ENCODE assay signal across 8 mouse cellular contexts in genomic region chr3:79161093-79161723, GRCm38 (mm10).
DNase-seq lines count a peak whose midpoint lies in the region; ATAC-seq and TF ChIP-seq lines count a peak whose summit lies in the region.

No protein-coding gene starts in this region.

- H3K4me1 ChIP-seq in kidney, embryonic 16.5 days (ENCODE audit: insufficient read depth, low read length), result peaks cover 5% of the 10 kb centered on the region; the same call in 1 of the 2 replicates
- H3K4me1 ChIP-seq in heart, postnatal 0 days (ENCODE audit: control insufficient read depth, insufficient read depth), result peaks cover 31% of the 10 kb centered on the region

- DNase-seq in kidney, adult 18-20 months, result no peak
- DNase-seq in c-Kit-positive CD71-negative TER-119-negative erythroid progenitor cells, embryonic 14.5 days (ENCODE audit: low read depth), result peak; percentile 31
- peak; percentile 92 for DNase-seq in heart, postnatal 0 days (ENCODE audit: low spot score)
- DNase-seq in lung, postnatal 10 days, result peak; percentile 30
- no peak for DNase-seq in spleen, postnatal 36 days (ENCODE audit: low spot score in 2 of 2)
- DNase-seq in left cerebral cortex, postnatal 4 days, result no peak
- DNase-seq in adrenal gland, postnatal 25 days, result no peak

- no peaks in the 10 kb centered on the region for H3K36me3 ChIP-seq in kidney, embryonic 16.5 days (ENCODE audit: insufficient read depth, low read length)
- no peaks in the 10 kb centered on the region for H3K36me3 ChIP-seq in heart, postnatal 0 days (replicated peaks; ENCODE audit: control insufficient read depth, insufficient read depth, low read length)

- peak overlapping the region; percentile 18; the same call in 1 of the 2 replicates for H3K4me2 ChIP-seq in kidney, embryonic 16.5 days (replicated peaks; ENCODE audit: low read depth, low read length)
- peak overlapping the region; percentile 58 for H3K4me2 ChIP-seq in heart, postnatal 0 days (ENCODE audit: low read depth, low read length)

- H3K27me3 ChIP-seq in kidney, embryonic 16.5 days (ENCODE audit: insufficient read depth, low read length), result no peaks in the 10 kb centered on the region
- H3K27me3 ChIP-seq in heart, postnatal 0 days (ENCODE audit: control insufficient read depth, insufficient read depth, low read length), result no peaks in the 10 kb centered on the region

- H3K9me3 ChIP-seq in kidney, embryonic 16.5 days (ENCODE audit: low read length), result no peaks in the 10 kb centered on the region
- H3K9me3 ChIP-seq in heart, postnatal 0 days (replicated peaks; ENCODE audit: control insufficient read depth, low read length), result no peaks in the 10 kb centered on the region

- no peak overlapping the region for H3K9ac ChIP-seq in kidney, embryonic 16.5 days (replicated peaks; ENCODE audit: low read length)
- peak overlapping the region; percentile 53; the same call in 1 of the 2 replicates for H3K9ac ChIP-seq in heart, postnatal 0 days (replicated peaks; ENCODE audit: low read depth, low read length)

- H3K27ac ChIP-seq in kidney, embryonic 16.5 days (ENCODE audit: low read length), result peak overlapping the region; percentile 43; the same call in 1 of the 2 replicates
- peak overlapping the region; percentile 95 for H3K27ac ChIP-seq in heart, postnatal 0 days (ENCODE audit: low read depth)

- H3K4me3 ChIP-seq in kidney, embryonic 16.5 days (ENCODE audit: low read length), result no peak overlapping the region
- peak overlapping the region; percentile 33 for H3K4me3 ChIP-seq in heart, postnatal 0 days (ENCODE audit: low read depth, low read length)

- intact Hi-C loops in left cerebral cortex, postnatal 4 days (cut with DNase I), result no loop called here

- 58% methylated on average over 6 of the region's 6 CpGs for WGBS in kidney, embryonic 16.5 days
- 8% methylated on average over 6 of the region's 6 CpGs for WGBS in heart, postnatal 0 days

- no peak for ATAC-seq in kidney, embryonic 16.5 days (ENCODE audit: low FRiP score, low TSS enrichment)
- ATAC-seq in heart, postnatal 0 days (ENCODE audit: insufficient read depth, low read depth), result peak; percentile 87

- no peak for TF ChIP-seq CTCF in heart, postnatal 0 days (IDR thresholded peaks at IDR 0.05; ENCODE audit: low read depth)

- TF ChIP-seq EP300 in heart, postnatal 0 days (IDR thresholded peaks at IDR 0.05; ENCODE audit: low read depth), result 0 out of 2 replicates have a peak, but pooled peaks have one; percentile 9

Comparison
In these comparisons a context has a peak if more than half of its experiments do, and no peak if none do; other contexts are left out.
1. DNase-seq: peak in c-Kit-positive CD71-negative TER-119-negative erythroid progenitor cells, embryonic 14.5 days (single experiment), heart, postnatal 0 days (single experiment) and lung, postnatal 10 days (single experiment); none in kidney, adult 18-20 months (single experiment), spleen, postnatal 36 days (0 of 2), left cerebral cortex, postnatal 4 days (single experiment) and adrenal gland, postnatal 25 days (single experiment).